Mouse (Mus musculus): ENCODE measurements around the gene Nupr1.

Gene Nupr1

DNA sequence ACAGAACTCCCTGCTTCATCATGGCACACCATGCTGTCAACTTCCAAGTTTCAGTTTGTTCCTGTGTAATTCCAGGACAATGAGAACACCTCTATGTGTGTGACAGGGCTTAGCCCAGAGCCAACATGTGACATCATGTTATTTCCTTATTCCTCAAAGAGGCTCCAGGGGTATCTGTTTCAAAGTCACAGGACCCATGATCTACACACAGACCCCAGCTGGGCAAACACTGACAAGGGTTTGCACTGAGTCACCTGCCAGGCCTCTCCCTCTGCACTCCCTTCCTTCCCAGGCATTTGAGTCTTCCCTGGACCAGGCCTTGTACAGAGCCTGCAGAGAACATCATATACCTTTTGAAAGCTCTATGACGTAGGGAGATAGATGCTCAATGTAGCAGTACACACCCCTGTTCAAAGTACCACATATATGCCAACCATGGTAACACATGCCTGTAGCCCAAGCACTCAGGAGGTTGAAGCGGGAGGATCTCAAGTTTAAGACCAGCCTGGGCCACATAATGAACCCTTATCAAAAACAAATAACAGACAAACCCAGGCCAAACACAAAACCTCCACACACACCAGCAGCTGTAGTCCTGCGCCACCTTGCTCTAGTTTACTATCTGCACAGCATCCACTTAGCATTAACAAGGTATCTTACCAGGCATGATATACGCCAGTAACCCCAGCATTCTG lies at the start of gene Nupr1:
Gene Nupr1 (minus strand): TSS at position 38 of the 695 bp plus-strand sequence.
- no peak for DNase-seq

- DNase-seq: no peak
These were observed 49.0 kb upstream of the Nupr1 start for GRCm38 (mm10) chr7:126679683-126680082.

- no peak for DNase-seq
These were observed 48.1 kb upstream of the Nupr1 start for GRCm38 (mm10) chr7:126678545-126679341.

- DNase-seq: no peak
These were observed 46.1 kb upstream of the Nupr1 start for GRCm38 (mm10) chr7:126676631-126677220.

GRCm38 (mm10) chr7:126676207-126676606 lies 45.5 kb upstream of the Nupr1 start, which contains the start of gene Sult1a1:
Sult1a1 (minus strand) TSS chr7:126676432.
- no peak for DNase-seq

- no peak for DNase-seq
These were observed 44.4 kb upstream of the Nupr1 start for GRCm38 (mm10) chr7:126675104-126675503.

GRCm38 (mm10) chr7:126672111-126672510 lies 41.5 kb upstream of the Nupr1 start:
- DNase-seq: no peak

- no peak for DNase-seq
These were observed 39.5 kb upstream of the Nupr1 start for GRCm38 (mm10) chr7:126670152-126670551.

GRCm38 (mm10) chr7:126668452-126668851 lies 37.8 kb upstream of the Nupr1 start:
- DNase-seq: no peak

DNA sequence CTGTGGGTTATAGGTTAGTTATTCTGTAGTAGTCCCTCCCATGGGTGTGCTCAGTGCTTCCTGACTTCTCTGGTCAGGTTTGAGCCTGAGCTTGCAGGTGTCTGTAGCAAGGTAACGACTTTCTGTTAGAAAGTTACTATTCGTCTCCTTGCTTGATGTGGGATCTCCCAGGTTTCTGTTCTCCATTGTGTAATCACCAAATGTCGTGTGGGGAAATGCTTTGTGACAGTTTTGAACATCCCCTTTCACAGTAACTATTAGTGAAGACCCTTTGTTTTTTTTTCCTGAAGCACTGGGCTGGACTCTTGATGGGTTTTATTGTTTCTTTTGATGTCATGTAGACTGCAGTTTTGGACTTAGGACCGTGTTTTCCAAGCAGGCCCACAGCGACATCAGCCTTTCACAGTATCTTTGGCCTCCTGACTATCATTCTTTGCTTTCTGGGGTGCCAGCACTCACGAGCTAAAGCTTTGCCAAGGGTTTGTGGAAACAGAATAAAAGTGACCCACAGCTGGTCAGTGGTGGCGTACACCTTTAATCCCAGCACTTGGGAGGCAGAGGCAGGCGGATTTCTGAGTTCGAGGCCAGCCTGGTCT lies 36.9 kb upstream of the Nupr1 start:
- no peak for DNase-seq

DNA sequence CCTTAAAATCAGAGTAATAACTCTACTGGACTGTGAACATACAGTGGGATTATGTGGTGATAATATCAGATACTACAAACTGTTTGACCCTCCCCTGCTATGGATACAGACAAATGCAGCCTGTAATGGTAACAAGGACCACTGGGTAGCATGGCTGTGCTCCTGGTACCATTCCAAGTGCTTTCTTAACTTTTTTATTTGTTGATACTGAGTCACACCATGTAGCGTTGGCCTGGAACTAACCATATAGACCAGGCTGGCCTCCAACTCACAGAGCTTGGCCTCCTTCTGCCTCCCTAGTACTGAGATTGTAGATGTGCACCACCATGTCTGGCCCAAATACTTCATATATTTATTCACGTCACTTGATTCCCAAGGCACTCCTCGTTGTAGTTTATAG lies 34.6 kb upstream of the Nupr1 start:
- no peak for DNase-seq

- no peak for DNase-seq
These were observed 33.0 kb upstream of the Nupr1 start for GRCm38 (mm10) chr7:126663646-126664045.

GRCm38 (mm10) chr7:126659771-126660170 lies 29.1 kb upstream of the Nupr1 start:
- DNase-seq: no peak

- DNase-seq: no peak
These were observed 26.9 kb upstream of the Nupr1 start for GRCm38 (mm10) chr7:126657522-126657921.

DNA sequence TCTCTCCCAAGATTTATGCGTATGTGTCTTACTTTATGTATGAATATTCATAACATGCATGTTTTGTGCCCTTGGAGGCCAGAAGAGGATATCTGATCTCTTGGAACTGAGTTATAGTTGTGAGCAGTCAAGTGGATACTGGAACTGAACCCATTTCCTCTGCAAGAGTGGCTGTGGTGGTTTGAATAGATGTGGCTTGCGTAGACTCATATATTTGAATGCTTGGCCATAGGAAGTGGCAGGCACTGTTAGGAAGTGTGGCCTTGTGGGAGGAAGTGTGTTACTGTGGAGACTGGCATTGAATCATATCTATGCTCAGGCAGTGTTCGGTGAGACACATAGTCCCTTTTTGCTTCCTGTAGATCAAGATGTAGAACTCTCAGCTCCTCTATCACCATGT lies 25.0 kb upstream of the Nupr1 start:
- no peak for DNase-seq

DNA sequence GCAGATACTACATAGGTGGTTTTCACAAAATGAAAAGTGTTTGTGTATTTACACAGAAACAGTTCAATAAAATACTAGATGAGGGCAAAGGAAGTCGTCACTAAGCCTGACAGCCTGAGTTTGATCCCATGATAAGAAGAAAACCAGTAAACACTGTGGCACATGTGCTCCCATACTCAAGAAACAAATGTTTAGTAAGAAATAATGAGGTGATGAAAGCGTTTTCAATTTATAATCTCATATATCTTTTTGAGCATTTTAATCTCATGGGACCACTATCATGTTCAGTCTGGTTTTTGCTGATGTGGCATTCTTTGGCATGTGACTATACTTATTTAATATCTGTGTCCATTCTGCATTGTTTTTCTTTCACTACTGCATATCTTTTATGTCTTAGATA lies 23.3 kb upstream of the Nupr1 start:
- no peak for DNase-seq

DNA sequence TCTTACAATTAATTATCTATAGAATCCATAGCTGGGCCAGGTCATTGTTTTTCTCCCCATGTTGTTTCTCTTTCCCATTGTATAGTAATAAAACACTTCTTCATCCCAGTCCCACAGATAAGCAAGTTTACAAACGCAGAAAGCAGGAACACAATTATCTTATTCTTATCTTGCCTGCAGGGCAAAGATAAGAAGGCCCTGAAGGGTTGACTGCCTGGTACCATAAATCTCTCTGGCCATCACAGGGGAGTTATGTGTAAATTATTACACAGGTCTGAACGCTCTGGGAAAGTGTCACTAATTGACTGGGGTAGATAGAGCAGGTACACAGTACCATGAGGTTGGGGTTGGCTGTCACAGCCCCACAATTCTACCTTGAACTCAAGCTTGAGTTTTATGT lies 20.2 kb upstream of the Nupr1 start:
- no peak for DNase-seq

- DNase-seq: peak; percentile 84 to 86
These were observed 18.8 kb upstream of the Nupr1 start, which contains the start of gene Sgf29 for GRCm38 (mm10) chr7:126649231-126650051. Sgf29 (plus strand) TSS chr7:126649309.

- DNase-seq: no peak
These were observed 17.8 kb upstream of the Nupr1 start for GRCm38 (mm10) chr7:126648486-126648885.

DNA sequence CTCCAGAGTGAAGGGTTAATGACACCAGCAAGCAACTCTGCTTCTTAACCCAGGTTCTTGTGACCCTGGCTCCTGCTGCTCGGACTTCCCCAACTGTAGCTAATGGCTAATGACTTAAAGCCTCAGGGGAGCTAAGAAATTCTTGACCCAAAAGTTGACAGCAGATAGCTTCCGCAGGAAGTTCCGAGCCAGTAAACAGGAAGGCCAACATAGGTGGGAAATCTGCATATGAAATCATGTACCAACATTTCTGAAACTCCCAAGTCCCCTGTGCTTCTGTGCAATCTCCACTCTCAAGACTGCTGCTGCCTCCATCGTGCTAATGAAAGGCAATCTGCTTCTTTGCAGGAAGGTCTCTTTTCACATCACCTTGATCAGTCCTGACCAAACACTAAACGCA lies 15.0 kb upstream of the Nupr1 start:
- no peak for DNase-seq

GRCm38 (mm10) chr7:126644914-126645313 lies 14.3 kb upstream of the Nupr1 start:
- no peak for DNase-seq

- no peak for DNase-seq
These were observed 13.7 kb upstream of the Nupr1 start for GRCm38 (mm10) chr7:126644345-126644744.

Data from thymus, adult 18-20 months (tissue).